Mouse (Mus musculus) ovary, postnatal 36 days (tissue): ENCODE measurements at regions not wholly inside any gene's neighbourhood (a gene's known extent, or its start where the extent isn't known, plus 50 kb on each side); places are given as distances from the start of the nearest gene placed in this dataset.

Experiments
- DNase-seq: peaks from one replicate; pipeline ENCODE4 v3.0.0; 2022; ENCODE audit warnings: low spot score, mixed read lengths

DNA sequence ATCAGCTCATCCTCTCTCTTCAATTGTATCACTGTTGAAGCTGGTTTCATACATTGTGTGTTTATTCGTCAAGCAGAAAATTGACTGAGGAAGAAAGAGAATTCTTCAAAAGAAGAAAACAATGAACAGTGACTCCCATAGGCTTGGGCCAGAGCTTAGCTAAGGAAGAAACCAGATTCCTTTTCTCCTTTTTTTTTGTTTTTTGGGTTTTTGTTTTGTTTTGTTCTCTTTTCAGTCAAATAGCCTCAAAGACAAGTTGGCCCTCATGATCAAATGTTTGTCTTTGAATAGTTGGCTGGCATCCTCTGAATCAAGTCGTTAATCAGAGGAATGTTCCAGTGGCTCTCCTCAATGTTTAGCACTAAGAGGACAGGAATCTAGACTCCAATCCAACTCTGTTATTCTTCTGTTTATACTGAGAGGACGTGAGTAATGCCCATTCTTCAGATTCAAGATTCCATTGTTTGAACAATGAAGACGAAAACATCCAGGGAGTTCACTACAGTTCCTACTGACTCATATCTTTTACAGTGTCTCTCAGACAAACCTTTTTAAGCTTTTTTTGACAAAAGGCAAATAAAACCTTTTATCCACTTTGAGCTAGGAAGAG lies 86.1 kb upstream of the Adgrl4 start:
- DNase-seq, result no peak

DNA sequence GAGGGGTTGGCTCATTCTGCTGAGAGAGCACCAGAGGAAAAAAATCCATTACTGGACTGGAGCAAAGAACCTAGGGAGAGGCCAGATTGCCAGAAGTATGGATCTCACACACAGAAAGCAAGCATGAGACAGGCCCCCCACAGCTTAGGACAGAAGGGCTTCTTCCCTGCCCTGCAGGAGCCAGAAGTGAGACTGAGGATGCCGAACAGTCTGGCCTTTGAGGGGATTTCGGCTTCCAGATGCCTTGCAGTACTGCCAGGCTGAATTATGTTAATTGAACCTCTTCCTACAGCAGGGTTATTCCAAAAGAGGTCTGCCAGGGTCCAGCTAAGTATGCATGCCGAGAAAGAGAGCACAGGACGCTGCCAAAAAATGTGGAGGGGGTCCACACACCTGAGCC lies 71.4 kb upstream of the Adgrl4 start:
- no peak for DNase-seq

DNA sequence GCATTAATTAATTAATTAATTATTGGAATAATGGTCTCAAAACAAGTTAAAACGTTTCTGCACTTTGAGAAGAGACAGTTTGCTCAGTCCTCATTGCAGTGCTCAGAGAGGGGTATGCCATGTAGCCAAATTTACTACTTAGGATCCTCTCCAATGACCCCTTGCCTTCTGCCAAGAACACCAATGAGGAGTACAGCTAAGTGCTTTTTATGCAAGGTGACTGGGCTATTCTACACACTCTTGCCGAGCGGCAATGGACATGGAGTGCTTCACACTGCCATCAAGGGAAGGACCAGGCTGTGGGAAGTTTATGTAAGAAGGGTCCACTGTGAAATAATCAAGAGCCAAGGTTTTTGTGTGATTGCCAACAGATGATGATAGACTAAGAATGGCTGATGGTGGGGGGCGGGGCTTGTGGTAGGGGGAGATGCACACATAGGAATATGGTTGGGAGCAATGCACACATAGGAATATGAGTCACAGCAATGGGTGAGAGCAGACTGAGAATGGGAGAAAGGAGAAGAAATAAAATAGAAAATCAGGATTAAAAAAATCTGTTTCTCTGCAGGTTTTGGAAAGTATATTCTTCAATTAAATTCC lies 70.9 kb upstream of the Adgrl4 start:
- no peak for DNase-seq

DNA sequence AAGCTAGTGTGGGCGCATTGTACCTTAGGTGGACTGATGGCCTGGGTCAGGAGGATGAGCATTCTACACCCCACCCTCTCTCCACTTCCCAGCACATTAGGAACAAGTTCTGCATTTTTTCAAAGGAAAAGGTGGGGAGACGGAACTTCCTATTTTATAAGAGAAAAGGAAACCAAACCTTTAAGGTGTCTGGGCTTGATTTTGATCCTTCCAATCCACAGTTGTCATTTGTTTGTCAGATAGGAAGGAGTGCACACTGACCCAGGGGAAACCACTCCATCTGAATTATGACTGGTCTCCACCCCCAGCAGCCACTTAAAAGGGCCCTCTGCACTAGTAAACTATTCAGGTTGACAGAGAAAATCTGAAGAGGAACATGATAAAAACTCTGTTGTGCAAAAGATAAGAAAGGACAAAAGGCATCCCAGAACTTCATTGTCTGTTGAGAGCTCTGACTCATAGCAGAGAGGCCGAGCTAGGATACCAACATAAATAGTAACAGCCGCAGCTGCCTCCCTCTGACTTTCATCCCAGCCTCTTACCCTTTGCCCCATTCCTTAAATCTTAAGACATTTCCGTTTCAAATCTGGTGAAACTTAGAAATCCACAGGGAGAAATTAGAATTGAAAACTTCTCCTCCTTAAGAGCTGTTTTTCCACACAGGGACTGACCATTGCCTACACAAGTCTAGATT lies 54.2 kb upstream of the Adgrl4 start:
- no peak for DNase-seq

DNA sequence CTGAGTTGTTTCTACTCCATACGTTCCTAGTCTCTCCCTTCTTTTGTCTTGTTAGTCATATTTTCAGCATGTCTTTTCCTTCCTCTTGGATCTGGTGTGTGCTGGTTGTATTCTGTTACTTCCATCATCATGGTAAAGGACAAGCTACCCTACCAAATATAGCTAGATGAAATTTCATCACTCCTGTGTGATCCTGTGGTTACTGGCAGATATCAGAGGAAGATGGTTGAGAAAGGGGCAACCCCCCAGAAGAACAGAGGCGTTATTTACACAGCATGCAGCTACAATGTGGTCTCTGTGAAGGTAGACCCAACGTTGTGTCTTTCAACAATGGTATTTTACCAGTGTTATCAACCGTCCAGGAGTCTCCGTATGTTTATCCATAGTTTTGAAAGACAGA lies 52.8 kb upstream of the Adgrl4 start:
- DNase-seq, result no peak

DNA sequence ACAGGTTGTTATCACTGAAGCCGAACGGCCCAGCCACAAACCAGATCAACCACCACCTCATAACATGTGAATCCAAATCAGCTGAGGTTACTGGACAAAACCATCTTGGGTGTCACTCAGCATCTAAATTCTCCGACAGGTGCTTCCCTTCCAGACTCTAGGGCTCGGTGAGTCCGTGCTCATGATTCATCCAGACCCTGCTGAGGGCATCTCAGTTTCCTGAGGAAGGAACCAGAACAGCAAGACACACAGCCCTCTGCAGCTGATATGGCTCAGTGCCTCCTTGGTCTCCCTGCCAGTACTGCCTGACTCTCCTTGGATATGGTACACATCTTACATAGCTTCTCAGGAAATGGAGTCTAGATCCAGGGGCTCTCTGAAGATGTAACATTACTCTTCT lies 51.6 kb upstream of the Adgrl4 start:
- DNase-seq, result no peak
